Mouse (Mus musculus) ovary, adult 18-20 months (tissue): Measurements from ENCODE around the gene Lclat1.
"Not testable (repeated sequence)": the region's sequence is repeated elsewhere in the genome, so short reads cannot be mapped to it uniquely, and the experiment has no call there.

ENCODE experiments used
- DNase-seq: peaks from one replicate; pipeline ENCODE4 v3.0.0; 2022; ENCODE audit warnings: low spot score, mixed read lengths

Lclat1 gene

DNA sequence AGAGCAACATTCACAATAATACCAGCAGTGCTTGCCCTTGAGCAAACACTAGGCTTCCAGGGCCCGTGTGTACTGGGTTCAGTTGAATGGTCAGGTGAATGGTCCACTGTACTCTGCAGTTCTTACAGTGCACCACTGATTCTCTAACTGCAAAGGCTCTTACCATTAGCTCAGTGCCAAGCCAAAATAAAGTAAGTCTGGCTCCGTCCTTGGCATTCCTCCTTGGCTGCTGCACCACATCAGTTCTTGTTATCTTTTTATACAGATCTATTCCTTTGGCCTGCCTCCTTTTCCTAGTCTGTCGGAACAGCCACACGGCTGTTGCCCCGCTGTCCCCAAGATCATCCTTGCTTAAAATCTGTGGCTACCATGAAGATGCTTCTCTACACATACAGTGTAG lies 130.7 kb downstream of the Lclat1 start:
- peak; percentile 67 for DNase-seq

DNA sequence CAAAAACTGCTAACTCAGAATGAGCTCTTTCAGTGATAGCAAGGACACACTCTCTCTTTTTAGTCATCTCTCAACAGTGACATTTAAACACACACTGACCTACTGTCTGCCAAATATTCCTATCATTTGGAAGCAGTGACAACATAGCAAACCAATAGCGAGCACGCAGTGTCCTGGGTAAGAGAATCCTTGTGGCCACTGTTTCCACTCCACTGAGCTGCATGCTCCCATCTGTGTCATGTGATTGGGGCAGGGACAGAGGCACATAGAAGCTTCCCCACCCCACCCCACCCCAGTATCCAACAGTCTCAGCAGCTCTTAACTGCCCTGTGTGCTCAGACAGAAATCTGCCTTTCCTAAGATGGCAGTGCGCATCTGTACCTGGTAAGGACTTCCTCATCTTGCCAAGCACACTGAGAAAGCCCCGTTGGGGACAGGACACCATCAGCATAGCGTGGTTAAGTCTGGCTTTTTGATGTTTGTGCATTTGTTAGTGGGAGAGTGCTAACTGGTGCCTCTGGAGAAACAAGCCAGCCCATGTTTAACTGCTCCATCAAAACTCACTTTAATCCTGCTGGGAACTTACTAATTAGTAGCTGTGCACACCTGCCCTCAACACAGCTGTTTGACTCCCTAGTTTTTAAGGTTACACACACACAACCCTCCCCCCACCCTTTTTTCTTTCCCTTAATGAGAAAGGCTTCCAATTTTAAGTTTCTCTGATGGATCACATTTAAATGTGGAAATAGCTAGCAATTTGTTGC lies 133.5 kb downstream of the Lclat1 start:
- DNase-seq: no peak

DNA sequence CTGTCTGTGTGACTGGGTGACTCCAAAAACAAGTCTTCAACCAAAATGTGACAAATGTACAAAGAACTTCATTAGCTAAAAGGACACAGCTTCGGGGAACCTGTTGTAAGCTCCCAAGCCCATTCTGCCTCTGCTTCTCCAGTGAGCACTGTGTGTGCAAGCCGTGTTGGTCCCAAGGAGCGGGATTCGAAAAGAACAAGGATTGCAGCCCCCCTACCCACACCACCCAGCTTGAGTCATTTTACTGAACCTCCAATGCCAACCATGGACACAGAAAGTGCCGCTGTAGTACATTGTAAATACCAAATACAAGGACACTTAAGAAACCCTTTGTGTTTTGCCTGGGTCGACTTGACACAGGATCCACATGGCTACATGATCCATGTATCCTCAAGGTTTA lies 135.9 kb downstream of the Lclat1 start:
- DNase-seq: no peak

DNA sequence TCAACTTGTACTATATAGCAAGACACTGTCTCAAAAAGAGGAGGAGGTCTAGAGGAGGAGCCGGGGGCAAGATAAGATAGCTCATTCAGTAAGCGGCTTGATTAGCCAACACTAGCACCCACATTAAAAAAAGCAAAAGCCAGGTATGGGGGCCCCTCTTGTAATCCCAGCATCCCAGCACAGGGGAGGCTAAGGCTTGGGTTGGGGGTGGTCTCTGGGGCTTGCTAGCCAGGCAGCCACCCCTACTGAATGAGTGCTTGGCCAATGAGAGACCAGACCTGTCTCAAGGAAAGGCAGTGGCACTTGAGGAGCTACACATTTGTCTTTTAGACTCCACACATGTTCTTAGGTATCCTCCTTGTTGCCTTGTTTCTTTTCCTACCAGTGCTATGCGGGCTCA lies 136.8 kb downstream of the Lclat1 start:
- no peak for DNase-seq

DNA sequence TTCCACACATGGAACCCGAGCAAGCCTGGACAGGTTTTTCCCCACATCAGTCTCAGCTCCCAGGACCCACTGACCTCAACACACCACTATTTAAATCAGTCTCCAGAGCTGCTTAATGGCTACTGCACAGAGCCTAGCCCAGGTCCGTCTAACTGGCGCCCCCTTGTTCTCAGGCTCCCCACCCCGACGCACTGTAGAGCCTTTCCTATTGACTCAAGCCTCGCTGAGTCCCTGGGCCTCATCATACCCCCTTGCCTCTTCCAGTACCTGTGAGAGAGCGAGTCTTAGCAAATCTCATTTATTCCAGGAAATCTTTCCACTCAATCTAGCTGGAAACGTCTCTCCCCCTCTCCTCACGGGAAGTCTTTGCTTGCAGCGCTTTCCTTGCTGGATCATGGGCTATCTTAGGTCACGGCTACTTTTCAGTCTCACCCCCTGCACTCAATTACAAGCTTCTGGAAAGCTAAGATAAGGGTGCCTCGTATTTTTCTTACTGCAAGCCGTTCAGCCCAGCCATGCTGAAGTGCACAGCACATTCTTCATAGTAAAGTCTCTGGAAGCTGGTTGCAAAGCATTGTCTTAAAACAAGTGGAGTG lies 137.4 kb downstream of the Lclat1 start:
- DNase-seq: no peak

DNA sequence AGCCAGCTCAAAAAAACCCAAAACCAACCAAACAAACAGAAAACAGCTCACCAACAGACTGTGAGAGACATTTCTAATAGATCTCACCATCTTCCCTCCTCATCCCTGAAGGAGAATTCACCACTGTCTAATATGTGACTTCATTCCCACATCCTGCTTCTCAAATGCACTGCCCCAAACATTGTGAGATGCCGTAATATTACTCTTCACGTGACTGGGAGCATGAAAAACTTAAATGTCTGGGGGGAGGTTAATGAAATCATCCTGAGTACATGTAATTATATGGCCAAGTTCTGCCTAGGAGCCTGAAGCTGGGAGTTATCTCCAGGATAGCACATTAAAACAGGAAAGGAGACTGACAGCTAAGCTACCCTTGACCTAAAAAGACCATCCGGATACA lies 138.3 kb downstream of the Lclat1 start:
- DNase-seq: no peak

DNA sequence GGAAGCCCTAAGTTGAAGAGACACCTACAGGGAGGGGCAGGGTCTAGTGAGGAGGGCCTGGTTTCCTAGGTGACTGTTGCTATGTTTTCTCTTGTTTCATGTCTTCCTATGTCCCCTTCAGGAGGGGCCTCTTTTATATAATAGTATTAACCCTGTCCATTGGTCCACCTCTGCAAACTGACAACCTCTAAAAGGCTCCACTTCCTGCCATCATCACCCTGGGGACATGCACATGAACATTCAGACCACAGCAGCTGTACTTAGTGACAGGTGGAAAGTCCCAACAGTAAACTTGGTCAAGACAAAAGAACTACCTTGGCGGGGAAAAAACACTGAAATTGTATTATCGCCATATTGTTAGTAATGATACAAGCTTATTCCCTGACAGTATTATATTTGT lies 139.1 kb downstream of the Lclat1 start:
- DNase-seq: no peak

DNA sequence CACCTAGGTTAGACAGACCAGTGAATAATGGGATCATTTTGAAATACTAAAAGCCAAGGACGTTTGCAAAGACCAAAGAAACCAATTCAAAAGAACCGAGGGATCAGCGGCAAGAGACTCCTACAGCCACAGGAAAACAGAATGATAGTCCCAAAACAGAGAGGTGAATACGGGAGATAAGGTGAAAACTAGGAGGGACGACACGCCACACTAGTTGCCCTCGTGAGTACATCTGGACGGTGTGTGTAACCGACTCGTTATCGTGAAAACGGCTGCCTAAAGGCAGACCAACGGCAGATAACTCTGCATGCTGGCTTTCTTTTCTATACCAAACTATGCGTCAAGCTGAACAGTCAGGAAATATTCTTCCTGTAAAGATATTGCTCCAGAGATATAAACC lies 140.0 kb downstream of the Lclat1 start:
- no peak for DNase-seq

DNA sequence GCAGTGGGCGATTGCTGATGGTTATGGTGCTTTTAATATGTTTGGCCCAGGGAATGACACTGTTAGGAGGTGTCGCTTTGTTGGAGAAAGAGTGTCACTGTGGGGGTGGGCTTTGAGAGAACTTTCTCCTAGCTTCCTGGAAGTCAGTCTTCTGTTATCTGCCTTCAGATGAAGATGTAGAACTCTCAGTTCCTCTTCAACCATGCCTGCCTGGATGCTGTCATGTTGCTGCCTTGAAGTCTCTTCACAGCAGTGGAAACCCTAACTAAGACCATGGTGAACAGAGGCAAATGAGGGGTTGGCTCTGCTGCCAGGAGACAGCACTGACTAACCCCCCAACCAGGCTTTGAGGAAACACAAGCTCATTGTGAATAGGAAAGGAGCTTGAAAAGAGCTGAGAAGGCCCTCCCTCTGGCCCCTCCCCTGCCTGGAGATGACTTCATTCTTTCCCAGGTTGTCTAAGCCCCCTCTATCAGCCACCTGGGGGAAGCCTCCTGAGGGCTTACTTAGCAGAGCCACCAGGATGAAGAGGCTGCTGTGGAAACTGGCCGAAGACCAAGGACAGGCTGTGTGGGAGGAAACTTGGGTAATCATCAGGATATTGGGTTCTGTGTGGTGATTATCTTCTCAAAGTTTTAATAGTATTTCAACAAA lies 142.8 kb downstream of the Lclat1 start:
- no peak for DNase-seq

DNA sequence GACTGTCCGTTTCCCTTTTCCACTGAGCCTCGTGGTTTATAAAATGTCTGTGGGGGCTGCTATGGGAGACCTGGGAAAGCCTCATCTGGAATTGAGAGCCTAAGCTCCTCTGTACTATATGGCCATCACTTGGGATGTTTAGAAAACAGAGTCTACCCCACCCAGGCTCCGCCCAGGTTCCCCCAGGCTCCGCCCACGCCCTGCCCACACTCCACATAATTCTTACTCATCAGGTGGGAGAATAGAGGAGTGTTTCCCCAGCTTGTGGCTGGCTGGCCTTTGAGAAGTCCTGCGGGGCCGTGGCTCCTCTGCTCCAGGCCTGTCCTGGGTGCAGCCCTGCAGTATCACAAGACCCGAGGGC lies 143.3 kb downstream of the Lclat1 start:
- DNase-seq: no peak

DNA sequence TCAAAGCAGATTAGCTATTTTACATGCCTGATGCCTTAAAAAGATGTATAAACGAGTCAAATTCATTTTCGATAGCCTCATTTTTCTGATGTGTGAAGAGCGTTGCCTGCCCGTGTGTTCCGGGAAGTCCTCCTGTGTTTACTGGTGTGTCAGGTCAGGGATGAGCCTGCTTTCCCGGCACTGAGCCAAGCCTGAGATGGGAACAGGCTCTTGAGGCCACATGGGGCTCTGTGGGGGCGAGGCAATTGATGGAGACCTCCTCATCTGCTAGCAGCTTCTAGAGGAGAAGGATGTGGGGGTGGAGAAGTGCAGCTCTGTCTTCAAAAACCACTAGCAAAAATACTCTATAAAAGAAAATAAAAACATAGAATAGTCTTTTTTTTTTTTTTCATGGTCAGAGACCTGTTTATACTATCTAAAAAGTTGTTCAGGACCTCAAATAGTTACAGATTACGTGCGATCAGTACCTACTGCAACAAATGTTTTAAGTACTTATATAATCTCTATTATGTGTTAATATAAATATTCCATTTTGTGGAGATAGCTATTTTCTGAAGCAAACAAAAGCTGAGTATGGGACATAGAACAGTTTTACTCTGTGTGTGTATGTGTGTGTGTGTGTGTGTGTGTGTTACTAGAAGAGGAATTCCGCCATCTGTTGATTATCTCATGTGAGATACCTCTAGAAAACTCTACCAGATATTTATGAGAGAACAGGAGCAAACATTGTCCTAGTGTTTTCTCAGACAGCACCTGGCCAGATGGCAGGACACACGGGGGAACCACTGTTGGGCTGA lies 144.2 kb downstream of the Lclat1 start:
- peak; percentile 37 for DNase-seq

DNA sequence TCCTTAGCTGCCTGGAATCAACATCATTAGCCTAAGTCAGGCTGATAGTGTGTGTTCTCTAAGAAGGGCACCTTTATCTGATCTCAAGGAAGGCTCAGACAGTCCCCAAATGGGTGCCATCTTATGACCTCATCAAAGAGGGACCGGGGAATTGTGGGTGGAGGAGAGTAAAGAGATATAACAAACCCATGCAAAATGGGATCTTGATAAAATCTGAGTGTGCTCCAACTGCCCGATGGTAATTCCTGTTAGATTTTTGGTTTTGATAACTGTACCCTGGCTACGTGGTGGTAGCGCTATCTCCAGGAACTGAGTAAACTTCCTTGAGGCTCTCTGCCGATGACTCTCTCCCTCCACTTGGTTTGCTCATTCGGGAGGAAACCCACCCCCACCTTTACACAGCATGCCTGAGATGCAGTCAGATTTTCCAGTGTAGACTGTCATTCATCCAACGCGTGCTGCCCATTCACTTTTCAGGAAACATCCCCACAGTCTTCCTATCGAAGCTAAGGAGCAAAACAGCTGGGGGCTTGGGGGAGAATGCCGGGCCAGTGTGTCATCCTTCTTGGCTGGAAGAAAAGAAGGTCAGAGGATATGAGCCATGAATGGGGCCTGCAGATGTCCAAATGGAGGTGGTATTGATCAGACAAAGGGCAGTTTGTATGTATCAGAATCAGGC lies 145.6 kb downstream of the Lclat1 start:
- no peak for DNase-seq

DNA sequence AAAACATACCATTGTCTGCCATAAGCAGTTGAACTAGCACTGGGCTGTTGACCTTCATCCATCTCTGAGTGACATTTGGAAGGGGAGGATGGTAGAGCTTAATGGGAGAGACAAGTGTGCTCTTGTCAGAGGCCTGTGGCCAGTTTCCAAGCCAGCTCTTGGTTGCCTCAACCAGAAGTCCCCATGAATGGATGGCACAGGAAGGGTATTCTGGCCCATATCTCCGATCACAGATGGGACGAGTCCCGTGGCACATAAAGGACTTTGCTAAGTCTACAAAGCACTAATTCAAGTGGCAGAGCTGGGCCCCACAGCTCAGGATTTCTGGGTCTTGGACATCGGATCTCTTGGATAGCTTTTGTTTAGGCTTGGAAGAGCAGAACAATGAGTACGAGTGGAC lies 148.0 kb downstream of the Lclat1 start:
- DNase-seq: no peak

DNA sequence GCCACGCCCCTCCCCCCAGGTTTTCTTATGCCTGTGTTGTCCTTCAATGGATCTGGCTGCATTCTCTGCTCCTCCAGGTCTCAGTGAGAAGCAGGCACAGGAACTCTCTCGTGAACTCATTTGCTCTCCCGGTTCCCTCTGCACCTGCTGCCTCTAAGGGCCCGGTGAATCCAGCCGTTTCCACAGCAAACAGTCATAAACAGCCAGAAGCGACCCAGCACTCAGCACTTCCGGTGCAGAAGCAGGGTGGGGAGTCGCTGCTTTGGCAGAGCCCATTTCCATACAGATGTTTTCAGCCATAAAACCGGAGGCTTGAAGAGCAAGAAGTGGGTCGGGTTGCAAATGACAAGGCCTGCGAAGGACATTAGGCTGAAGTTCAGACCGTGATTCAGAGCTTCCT lies 150.8 kb downstream of the Lclat1 start:
- DNase-seq: no peak

DNA sequence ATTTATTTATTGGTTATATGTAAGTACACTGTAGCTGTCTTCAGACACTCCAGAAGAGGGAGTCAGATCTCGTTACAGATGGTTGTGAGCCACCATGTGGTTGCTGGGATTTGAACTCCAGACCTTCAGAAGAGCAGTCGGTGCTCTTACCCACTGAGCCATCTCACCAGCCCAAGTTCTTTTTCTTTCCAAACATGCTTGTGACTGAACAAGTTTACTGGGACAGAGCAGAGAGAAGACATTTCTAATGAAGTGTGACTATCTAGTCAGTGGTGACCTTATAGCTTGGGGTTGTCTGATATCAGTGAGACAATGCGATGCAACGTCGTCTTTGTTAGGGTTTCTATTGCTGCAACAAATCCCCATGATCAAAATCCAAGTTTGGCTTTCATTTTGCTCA lies 151.5 kb downstream of the Lclat1 start:
- not testable (repeated sequence) for DNase-seq

DNA sequence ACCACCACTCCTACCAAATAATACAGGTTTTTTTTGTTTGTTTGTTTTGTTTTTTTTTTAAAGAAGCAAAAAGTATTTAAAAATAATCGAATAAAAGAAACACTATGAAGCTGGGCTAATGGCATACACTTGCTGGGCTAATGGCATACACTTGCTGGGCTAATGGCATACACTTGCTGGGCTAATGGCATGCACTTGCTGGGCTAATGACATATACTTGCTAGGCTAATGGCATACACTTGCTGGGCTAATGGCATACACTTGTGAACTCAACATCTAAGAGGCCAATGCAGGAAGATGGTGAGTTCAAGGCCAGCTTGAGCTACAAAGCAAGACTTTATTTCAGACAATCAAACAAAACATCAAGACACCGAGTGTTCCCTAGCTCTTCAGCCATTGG lies 154.8 kb downstream of the Lclat1 start:
- DNase-seq: no peak

DNA sequence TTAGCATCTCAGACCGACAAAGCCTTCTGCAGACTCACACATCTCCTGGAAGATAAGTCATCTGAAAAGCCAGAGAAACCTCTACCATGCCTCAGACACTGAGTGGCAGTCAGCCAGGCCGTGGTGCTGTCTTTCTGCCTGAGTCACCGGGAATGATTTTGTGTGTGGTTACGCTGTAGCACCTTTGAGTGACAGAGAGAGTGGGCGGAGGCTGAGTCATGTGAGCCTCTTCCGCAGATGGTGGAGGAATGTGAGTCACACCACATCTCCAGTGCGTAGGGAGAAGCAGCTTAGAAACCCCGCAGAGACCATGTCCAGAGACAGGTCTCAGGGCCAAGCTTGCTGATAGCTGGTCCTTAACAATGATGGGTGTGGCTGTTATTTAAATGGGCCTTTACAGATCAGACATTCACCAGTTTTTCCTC lies 155.3 kb downstream of the Lclat1 start:
- DNase-seq: peak; percentile 48

DNA sequence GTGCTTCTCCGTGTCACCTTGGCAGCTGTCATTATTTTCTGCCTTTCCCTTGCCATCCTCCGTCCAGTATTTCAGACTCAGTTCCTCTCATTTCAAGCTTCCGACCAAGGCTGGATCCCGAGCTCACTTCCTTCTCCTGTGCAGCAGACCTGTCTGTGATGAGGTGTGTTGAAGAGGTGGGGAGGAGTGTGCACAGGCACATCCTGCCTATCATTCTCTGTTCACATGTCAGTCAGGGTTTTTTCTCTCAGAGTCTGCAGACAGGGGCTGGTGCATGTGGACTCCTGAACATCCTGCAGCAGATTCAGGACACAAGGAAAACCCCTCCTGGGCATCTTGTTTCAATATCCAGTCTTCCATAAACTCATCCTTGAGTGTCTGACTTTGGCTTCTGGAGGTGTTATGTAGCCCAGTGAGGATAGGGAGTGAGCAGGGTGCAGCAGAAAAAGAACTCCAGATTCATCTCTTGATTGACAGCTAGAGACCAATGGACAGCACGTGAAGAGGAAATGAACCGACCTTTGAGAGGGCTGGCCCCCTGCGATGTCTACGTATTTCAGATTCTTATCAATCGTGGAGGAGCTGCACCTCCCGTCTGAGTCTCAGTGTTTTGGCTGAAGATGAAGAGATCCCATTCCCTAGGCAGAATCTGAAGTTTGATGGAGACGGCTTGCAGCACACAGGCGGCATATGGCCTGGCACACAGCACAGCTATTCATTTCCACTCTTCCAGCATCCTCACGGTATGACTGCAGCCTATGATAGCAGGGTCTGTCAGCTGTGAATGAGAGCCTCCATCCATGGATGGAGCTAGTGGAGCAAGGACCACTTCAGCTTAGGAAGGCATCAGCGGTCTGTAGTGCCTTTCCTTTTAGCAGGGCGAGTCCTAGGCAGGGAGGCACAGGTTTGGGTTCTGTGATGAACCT lies 163.3 kb downstream of the Lclat1 start:
- no peak for DNase-seq

DNA sequence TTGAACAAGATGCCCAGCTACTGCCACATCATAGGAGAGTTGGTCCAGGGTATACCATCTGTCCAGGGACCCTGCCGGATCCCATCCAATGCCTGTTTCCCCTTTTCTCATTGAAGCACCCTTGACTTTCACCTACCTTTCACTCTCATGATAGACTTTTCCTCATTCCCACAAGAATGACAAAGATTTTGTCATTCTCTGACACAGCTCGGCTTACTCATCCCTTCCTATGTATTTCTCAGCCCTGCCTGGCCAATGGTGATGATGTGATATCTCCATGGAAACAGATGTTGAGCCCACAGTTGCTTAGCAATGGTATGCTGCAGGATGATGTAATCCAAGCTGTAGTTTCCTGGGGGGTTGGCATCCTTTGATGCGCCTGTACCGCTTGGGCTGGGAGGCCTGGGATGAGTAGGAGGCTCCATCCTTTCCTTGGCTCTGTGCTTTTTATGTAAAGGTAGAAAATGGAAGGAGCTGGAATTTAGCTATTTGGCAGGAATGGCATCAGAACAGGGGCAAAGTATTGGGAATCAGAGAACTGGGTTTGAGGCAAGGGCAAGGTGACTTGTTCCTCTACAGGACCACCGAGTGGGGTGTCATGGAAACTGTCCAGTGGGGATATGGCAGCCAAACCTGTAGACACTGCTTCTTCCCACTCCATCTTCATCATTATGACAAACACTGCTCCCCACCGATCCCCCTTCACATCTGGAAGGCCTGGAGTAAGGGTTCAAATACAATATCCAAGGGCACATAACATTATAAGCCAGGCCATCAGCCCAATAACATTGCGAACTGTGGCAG lies 164.2 kb downstream of the Lclat1 start:
- DNase-seq: no peak

DNA sequence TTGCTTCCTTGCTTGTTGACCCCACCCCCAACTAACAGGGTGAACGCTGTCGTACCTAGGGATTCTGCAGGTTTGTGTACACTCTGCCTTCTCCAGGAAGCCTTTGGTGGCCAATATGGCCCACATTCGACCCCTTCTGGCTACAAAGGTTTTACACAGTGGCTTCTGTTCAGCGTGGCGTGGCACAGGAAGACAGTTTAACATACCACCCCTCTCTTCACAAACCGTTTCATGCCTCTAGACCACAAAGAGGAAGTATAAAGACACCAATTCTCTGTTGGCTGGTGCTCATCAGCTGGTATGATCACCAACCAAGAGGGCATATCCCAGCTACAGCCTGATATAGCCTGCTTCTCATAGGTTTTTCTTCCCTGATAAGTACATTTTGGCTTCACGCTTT lies 166.0 kb downstream of the Lclat1 start:
- DNase-seq: no peak
